Mouse (Mus musculus) R1 (cell line): Measurements from ENCODE around the gene H2-M10.6.

Source experiments
- DNase-seq: peaks from one replicate; pipeline ENCODE4 v3.0.0-alpha.2; 2018; ENCODE audit warnings: low read depth, low spot score

H2-M10.6 gene

GRCm38 (mm10) chr17:36840961-36841445, 29.0 kb downstream of the H2-M10.6 start:
- no peak for DNase-seq

GRCm38 (mm10) chr17:36843696-36844095, 31.7 kb downstream of the H2-M10.6 start:
- peak; percentile 21 for DNase-seq

GRCm38 (mm10) chr17:36844286-36844719, 32.3 kb downstream of the H2-M10.6 start:
- DNase-seq = peak; percentile 93

- DNase-seq = no peak
These were observed 32.8 kb downstream of the H2-M10.6 start for GRCm38 (mm10) chr17:36844725-36845124.

GRCm38 (mm10) chr17:36848911-36849310, 36.9 kb downstream of the H2-M10.6 start:
- DNase-seq = no peak

- DNase-seq = no peak
These were observed 38.0 kb downstream of the H2-M10.6 start for GRCm38 (mm10) chr17:36849992-36850391.

- DNase-seq = no peak
These were observed 39.2 kb downstream of the H2-M10.6 start for GRCm38 (mm10) chr17:36851200-36851599.

- no peak for DNase-seq
These were observed 39.7 kb downstream of the H2-M10.6 start for GRCm38 (mm10) chr17:36851627-36852026.

- DNase-seq = no peak
These were observed 43.5 kb downstream of the H2-M10.6 start for GRCm38 (mm10) chr17:36855484-36855883.

GRCm38 (mm10) chr17:36856236-36856635, 44.3 kb downstream of the H2-M10.6 start:
- DNase-seq = no peak

- DNase-seq = no peak
These were observed 46.2 kb downstream of the H2-M10.6 start for GRCm38 (mm10) chr17:36858181-36858580.

GRCm38 (mm10) chr17:36861680-36862079, 49.7 kb downstream of the H2-M10.6 start:
- no peak for DNase-seq
